Mouse (Mus musculus): ENCODE data around the gene Lurap1l.

GRCm38 (mm10) chr4:80886631-80887030 lies 23.8 kb upstream of the Lurap1l start:
- no peak for TF ChIP-seq POLR2A (IDR thresholded peaks at IDR 0.05; ENCODE audit: low read depth, low read length)
- no peak for TF ChIP-seq CTCF (conservative IDR thresholded peaks at IDR 0.05; ENCODE audit: insufficient read depth, insufficient read length, low read depth, low read length)

All from kidney, adult 2 months (tissue).